Mouse (Mus musculus) lung, postnatal 0 days (tissue): ENCODE measurements at regions not wholly inside any gene's neighbourhood (a gene's known extent, or its start where the extent isn't known, plus 50 kb on each side); places are given as distances from the start of the nearest gene placed in this dataset.

ENCODE experiments used
- CTCF ChIP-seq: IDR thresholded peaks from 2 replicates; pipeline ENCODE4 v1.5.1; 2016; ENCODE audit warnings: antibody characterized with exemption, mild to moderate bottlenecking
- EP300 ChIP-seq: IDR thresholded peaks from 2 replicates; pipeline ENCODE4 v1.6.1; 2016; ENCODE audit warnings: antibody characterized with exemption, mild to moderate bottlenecking, control low read depth

DNA sequence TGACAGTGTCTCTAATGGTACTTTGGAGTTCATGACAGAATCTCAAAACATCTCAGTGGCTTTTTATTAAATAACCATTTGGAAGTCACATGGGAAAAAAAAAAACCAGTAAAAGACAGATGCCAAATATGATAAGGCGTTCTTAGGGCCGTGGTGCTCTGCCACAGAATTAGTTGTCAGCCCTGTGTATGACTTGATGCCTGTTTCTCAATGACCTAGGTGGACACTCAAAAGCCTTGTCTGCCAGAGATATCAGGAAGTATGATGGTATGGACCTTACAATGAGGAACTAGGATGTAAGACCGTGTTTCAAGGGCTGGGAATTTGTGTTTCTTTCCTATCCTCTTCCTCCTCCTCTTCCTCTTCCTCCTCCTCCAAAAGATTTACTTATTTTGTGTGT lies 364.9 kb downstream of the Cd83 start:
- TF ChIP-seq CTCF: no peak
- TF ChIP-seq EP300: no peak
